23 mouse cellular contexts compared by ENCODE assay signal in the genomic region with DNA sequence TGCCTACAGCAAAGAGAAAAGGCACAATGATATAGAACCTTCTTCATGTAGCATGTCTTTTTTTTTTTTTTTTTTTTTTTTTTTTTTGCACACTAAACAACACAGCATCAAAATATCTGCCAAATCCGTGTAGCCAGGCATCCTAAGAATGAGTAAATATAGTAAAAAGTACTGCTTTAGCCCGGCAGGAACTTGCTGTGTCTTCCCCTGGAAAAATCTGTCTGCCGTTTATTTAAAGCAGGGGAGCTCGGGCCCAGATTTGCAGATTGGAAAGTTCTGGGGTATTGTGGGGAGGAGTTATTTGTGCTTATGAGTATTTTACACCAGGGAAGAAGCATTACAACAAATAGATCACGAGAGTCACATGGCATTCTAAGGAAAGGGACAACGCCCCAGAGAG. TPM values are rescaled to one million over a fixed set of nuclear protein-coding genes. Genes with fewer than 3 reads are reported as not detected.
"Had no signal": no experiment of that assay in that cellular context is flagged by ENCODE, and none has a peak within 500 bp of the region (broad histone marks: within the 10 kb centered on the region; RNA-seq: fewer than 3 reads in every experiment).

No protein-coding gene starts in this region.

- H3K4me3 ChIP-seq: left cerebral cortex, adult 2 months; liver, embryonic 12.5 days; liver, embryonic 15.5 days; lung, embryonic 15.5 days had no signal

- H3K9me3 ChIP-seq: liver, embryonic 12.5 days; liver, embryonic 15.5 days; lung, embryonic 15.5 days had no signal

- H3K9ac ChIP-seq: liver, embryonic 12.5 days; liver, embryonic 15.5 days; lung, embryonic 15.5 days had no signal

- H3K4me2 ChIP-seq: liver, embryonic 12.5 days; liver, embryonic 15.5 days; lung, embryonic 15.5 days; midbrain, embryonic 11.5 days had no signal

- H3K27me3 ChIP-seq: liver, embryonic 12.5 days; liver, embryonic 15.5 days; lung, embryonic 15.5 days had no signal

- H3K27ac ChIP-seq: kidney, postnatal 0 days; left cerebral cortex, adult 2 months; liver, embryonic 12.5 days; liver, embryonic 15.5 days; lung, embryonic 15.5 days had no signal

- H3K4me1 ChIP-seq: liver, embryonic 15.5 days had no signal

- H3K36me3 ChIP-seq: liver, embryonic 12.5 days; liver, embryonic 15.5 days; lung, embryonic 15.5 days had no signal

- DNase-seq: kidney, adult 18-20 months; kidney, postnatal 36 days; layer of hippocampus, postnatal 36 days; lung, adult 18-20 months; lung, postnatal 10 days; lung, postnatal 36 days; midbrain, embryonic 14.5 days; right cerebral cortex, postnatal 14 days; thymus, adult 18-20 months; thymus, postnatal 36 days had no signal

RNA-seq across cellular contexts. Expression of gene Ankrd1, which starts 12.1 kb away (rescaled TPM):
- total RNA-seq: layer of hippocampus, adult 8-10 months; layer of hippocampus, postnatal 10 days; layer of hippocampus, postnatal 36 days; left cerebral cortex, adult 2 months; left cerebral cortex, postnatal 36 days; megakaryocyte-erythroid progenitor cell, adult 5-6 weeks; midbrain, postnatal 0 days had no signal
- polyA plus RNA-seq: midbrain, embryonic 11.5 days; neural tube, embryonic 14.5 days; testis, adult 2 months had no signal
